Mouse (Mus musculus) neural tube, embryonic 14.5 days (tissue): ENCODE results near the gene Bcdin3d. TPM values are rescaled to one million over a fixed set of nuclear protein-coding genes. Genes with fewer than 3 reads are reported as not detected.
A peak's percentile ranks its signal among the peaks of the same experiment; 100 is the strongest.

Experiments
- ATAC-seq: fragments of 200-750 bp; cut with Nextera tagmentation; 2 replicates; pipeline ENCODE4 v1.8.0; 2017; ENCODE audit warnings: low read depth, mild to moderate bottlenecking, moderate TSS enrichment, moderate library complexity
- H3K27ac ChIP-seq: fragments of 300-500 bp; sonication (generic); 2 replicates; pipeline ENCODE4 v1.5.1; 2014; ENCODE audit warnings: low read depth, mild to moderate bottlenecking, control low read depth, low read length, moderate library complexity, mixed read lengths
- H3K27me3 ChIP-seq: fragments of 300-500 bp; sonication (generic); 2 replicates; pipeline ENCODE4 v1.6.1; 2014; ENCODE audit warnings: low read length; ENCODE audit not compliant: control insufficient read depth, insufficient read depth
- H3K36me3 ChIP-seq: fragments of 300-500 bp; sonication (generic); 2 replicates; pipeline ENCODE4 v1.6.1; 2014; ENCODE audit warnings: low read length, mixed read lengths; ENCODE audit not compliant: control insufficient read depth, insufficient read depth
- H3K4me1 ChIP-seq: fragments of 300-500 bp; sonication (generic); 2 replicates; pipeline ENCODE4 v1.6.1; 2014; ENCODE audit warnings: low read length; ENCODE audit not compliant: control insufficient read depth, insufficient read depth
- H3K4me2 ChIP-seq: fragments of 300-500 bp; sonication (generic); 2 replicates; pipeline ENCODE4 v1.6.1; 2014; ENCODE audit warnings: mild to moderate bottlenecking, low read depth, low read length, control low read depth
- H3K4me3 ChIP-seq: fragments of 300-500 bp; sonication (generic); 2 replicates; pipeline ENCODE4 v1.5.1; 2014; ENCODE audit warnings: low read depth, low read length, control low read depth, mixed read lengths
- H3K9ac ChIP-seq: fragments of 300-500 bp; sonication (generic); replicated peaks from 2 replicates; pipeline ENCODE4 v1.6.1; 2014; ENCODE audit warnings: low read depth, mild to moderate bottlenecking, control low read depth, low read length, mixed read lengths
- H3K9me3 ChIP-seq: fragments of 300-500 bp; sonication (generic); 2 replicates; pipeline ENCODE4 v1.6.1; 2016; ENCODE audit warnings: low read length; ENCODE audit not compliant: control insufficient read depth
- WGBS: fragments of 180-500 bp; shearing (Covaris S2); extraction: QIAGEN DNeasy Blood & Tissue Kit; methylation state at CpG from one replicate; pipeline ENCODE4 v1.1.7; 2014; 5-methylcytosine and 5-hydroxymethylcytosine counted together
- polyA plus RNA-seq: library from polyadenylated mRNA; unstranded; fragments of >200 nt; fragmentation: Nextera tagmentation; extraction: Ambion mirVana; gene quantifications from 2 replicates; pipeline ENCODE4 v1.2.1, GENCODE M21; 2014

Gene Bcdin3d
- polyA plus RNA-seq, 1 experiment from 2014 or later, result 19.7 TPM

DNA sequence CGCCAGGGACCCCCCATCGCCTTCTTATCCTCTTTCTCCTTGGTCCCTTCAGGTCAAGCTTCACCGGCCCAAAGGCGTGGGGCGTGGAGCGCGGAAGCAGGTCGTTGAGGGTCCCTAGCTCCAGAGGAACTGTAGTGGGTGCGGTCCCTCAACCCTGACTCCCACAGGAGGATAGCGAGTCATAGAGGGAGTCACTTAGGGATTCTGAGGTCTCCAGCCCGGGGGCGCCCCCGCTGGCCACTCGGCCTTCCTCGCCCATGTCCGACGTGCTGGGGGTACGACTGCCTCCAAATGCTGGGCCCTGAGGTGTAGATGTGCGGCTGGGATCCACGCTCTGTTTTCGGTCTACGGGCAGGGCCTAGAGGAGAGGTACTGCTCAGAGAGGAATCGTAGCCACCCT is 52.0 kb downstream of the Bcdin3d start:
- Histone ChIP-seq H3K27ac (no peak overlapping the region), H3K36me3 (peaks cover 37% of the 10 kb centered on the region), H3K27me3 (no peaks in the 10 kb centered on the region), H3K9me3 (no peaks in the 10 kb centered on the region), H3K4me3 (no peak overlapping the region), H3K4me1 (peaks cover 12% of the 10 kb centered on the region), H3K9ac (no peak overlapping the region), H3K4me2 (no peak overlapping the region)
- ATAC-seq, result no peak
- WGBS, result 93% methylated on average over 23 of the region's 23 CpGs

DNA sequence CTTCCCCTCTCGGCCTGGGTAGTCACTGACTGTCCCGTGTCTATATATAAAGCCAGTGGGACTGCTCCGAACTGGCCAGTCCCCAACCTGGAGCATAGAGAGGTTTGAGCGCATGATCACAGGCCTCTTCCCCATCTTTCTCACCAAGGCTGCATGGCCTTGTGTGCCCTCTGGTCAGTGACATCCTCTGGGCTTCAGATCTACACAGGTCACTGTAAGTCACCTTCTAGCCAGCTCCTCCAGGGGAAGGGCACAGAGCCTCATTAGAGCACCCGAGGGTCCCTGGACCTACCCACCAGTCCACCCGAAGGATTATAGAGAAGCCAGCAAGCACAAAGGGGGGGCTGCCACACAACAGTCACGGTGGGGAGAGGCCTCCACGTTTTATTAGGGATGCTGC is 52.9 kb downstream of the Bcdin3d start:
- H3K9ac ChIP-seq, result no peak overlapping the region
- no peaks in the 10 kb centered on the region for H3K27me3 ChIP-seq
- H3K4me1 ChIP-seq, result peaks cover 12% of the 10 kb centered on the region
- H3K9me3 ChIP-seq, result no peaks in the 10 kb centered on the region
- no peak overlapping the region for H3K27ac ChIP-seq
- H3K4me3 ChIP-seq, result no peak overlapping the region
- WGBS, result 81% methylated on average over 8 of the region's 8 CpGs
- no peak for ATAC-seq
- no peak overlapping the region for H3K4me2 ChIP-seq
- H3K36me3 ChIP-seq, result peaks cover 30% of the 10 kb centered on the region

DNA sequence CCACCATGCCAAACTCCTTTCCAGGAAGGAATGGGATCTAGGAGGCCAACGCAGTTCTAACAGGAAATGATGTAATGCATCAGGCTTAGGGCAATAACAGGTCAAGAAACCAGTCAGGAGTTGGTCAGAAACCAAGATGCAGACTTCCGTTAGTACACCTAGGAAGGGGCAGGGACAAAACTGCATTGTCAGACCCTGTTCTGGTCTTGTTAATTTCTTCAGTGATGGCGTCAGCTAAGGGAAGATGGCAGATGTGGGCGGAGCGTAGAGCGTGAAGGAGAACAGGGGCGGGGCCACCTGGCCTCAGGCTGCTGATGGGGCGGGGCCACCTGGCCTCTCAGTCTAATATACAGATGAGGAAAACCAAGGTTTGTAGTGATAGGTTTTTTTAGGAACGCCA is 53.4 kb downstream of the Bcdin3d start:
- H3K4me2 ChIP-seq, result no peak overlapping the region; the same call in 1 of the 2 replicates
- peaks cover 12% of the 10 kb centered on the region for H3K4me1 ChIP-seq
- ATAC-seq, result no peak
- WGBS, result 83% methylated on average over 9 of the region's 9 CpGs
- H3K36me3 ChIP-seq, result peaks cover 26% of the 10 kb centered on the region
- H3K9ac ChIP-seq, result no peak overlapping the region
- peak overlapping the region; percentile 60 for H3K27ac ChIP-seq
- no peaks in the 10 kb centered on the region for H3K27me3 ChIP-seq
- no peak overlapping the region for H3K4me3 ChIP-seq
- H3K9me3 ChIP-seq, result no peaks in the 10 kb centered on the region

DNA sequence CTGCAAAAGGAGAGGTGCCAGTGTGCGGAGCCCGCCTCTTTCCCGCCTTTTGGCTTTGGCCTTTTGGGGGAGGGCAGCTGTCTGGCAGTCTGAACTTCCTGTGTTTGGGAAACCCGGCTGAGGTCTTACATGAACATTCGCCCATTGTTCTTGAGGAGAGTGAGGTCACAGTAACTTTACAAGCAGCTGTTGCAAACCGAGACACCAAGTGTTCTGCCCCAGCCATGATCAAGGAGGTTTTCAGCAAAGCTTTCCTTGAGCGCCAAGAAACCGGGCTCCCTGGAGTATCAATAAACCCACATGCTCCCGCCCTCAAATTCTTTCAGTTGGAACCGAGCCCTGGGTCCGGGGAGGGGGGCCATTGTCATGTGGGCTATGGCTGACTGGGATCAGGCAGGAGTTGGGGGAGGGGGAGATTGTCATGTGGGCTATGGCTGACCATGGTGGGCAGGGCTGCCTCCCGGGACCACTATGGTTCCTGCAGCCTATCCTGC is 54.0 kb downstream of the Bcdin3d start:
- ATAC-seq, result peak; percentile 53; the same call in 1 of the 2 replicates
- 4% methylated on average over 12 of the region's 12 CpGs for WGBS
- Histone ChIP-seq H3K27me3 (no peaks in the 10 kb centered on the region), H3K27ac (peak overlapping the region; percentile 60), H3K4me3 (no peak overlapping the region), H3K4me1 (peaks cover 12% of the 10 kb centered on the region), H3K4me2 (peak overlapping the region; percentile 24; the same call in 1 of the 2 replicates), H3K9ac (0 out of 2 replicates have a peak overlapping the region, but pooled peaks have one; percentile 11), H3K36me3 (peaks cover 21% of the 10 kb centered on the region), H3K9me3 (no peaks in the 10 kb centered on the region)

DNA sequence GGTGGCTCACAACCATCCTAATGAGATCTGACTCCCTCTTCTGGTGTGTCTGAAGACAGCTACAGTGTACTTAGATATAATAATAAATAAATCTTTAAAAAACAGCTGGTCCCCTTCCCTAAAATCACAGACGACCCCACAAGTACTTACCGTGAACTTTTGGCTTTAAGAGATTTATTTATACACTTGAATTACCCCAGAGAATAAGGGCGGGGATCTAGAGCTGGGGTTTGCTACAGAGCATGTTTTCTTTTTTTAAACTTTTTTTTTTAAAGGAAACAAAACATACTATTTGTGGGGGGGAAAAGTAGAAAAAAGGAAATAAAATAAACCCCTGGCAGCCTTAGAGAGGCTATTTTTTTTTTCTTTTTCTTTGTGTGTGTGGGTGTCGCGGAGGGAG is 54.4 kb downstream of the Bcdin3d start:
- Histone ChIP-seq H3K9ac (no peak overlapping the region), H3K27me3 (no peaks in the 10 kb centered on the region), H3K4me2 (peak overlapping the region; percentile 24; the same call in 1 of the 2 replicates), H3K27ac (peak overlapping the region; percentile 60), H3K36me3 (peaks cover 16% of the 10 kb centered on the region), H3K4me3 (no peak overlapping the region), H3K4me1 (peaks cover 12% of the 10 kb centered on the region), H3K9me3 (no peaks in the 10 kb centered on the region)
- ATAC-seq, result no peak
- WGBS, result 19% methylated on average over 5 of the region's 5 CpGs

Other genes with a start within 250 kb of the Bcdin3d start
- gene Kcnh3, start 249.9 kb downstream of the Bcdin3d start, polyA plus RNA-seq, result 0.63 and 0.66 TPM in 2 replicates
- gene Mcrs1, start 222.8 kb downstream of the Bcdin3d start, polyA plus RNA-seq, result 202 and 213 TPM in 2 replicates
- gene Prpf40b, start 179.6 kb downstream of the Bcdin3d start, polyA plus RNA-seq, result 96.9 and 113 TPM in 2 replicates
- 0.53 and 0.66 TPM in 2 replicates for gene Fam186b, start 178.8 kb downstream of the Bcdin3d start, polyA plus RNA-seq
- gene Fmnl3, start 104.2 kb downstream of the Bcdin3d start, polyA plus RNA-seq, result 7.3 and 8.8 TPM in 2 replicates
- 245 and 257 TPM in 2 replicates for gene Tmbim6, start 81.8 kb downstream of the Bcdin3d start, polyA plus RNA-seq
- 16.5 and 18.7 TPM in 2 replicates for gene Nckap5l, start 17.0 kb downstream of the Bcdin3d start, polyA plus RNA-seq
- gene Faim2, start 53.4 kb upstream of the Bcdin3d start, polyA plus RNA-seq, result 24.0 and 32.0 TPM in 2 replicates
- not detected in 2 replicates for gene Aqp2, start 104.3 kb upstream of the Bcdin3d start, polyA plus RNA-seq
- 1.4 and 2.1 TPM in 2 replicates for gene Aqp5, start 116.1 kb upstream of the Bcdin3d start, polyA plus RNA-seq
- gene Aqp6, start 126.7 kb upstream of the Bcdin3d start, polyA plus RNA-seq, result 1.4 and 1.6 TPM in 2 replicates
- gene Racgap1, start 176.9 kb upstream of the Bcdin3d start, polyA plus RNA-seq, result 45.9 and 65.6 TPM in 2 replicates
- gene Asic1, start 195.6 kb upstream of the Bcdin3d start, polyA plus RNA-seq, result 66.0 and 69.8 TPM in 2 replicates
- gene Smarcd1, start 227.4 kb upstream of the Bcdin3d start, polyA plus RNA-seq, result 110 TPM in 2 replicates
- gene Gm17349, start 230.8 kb upstream of the Bcdin3d start, polyA plus RNA-seq, result not detected in 2 replicates
- gene Gpd1, start 242.8 kb upstream of the Bcdin3d start, polyA plus RNA-seq, result 1.2 and 1.3 TPM in 2 replicates